7 mouse cellular contexts compared by ENCODE assay signal in the genomic region with DNA sequence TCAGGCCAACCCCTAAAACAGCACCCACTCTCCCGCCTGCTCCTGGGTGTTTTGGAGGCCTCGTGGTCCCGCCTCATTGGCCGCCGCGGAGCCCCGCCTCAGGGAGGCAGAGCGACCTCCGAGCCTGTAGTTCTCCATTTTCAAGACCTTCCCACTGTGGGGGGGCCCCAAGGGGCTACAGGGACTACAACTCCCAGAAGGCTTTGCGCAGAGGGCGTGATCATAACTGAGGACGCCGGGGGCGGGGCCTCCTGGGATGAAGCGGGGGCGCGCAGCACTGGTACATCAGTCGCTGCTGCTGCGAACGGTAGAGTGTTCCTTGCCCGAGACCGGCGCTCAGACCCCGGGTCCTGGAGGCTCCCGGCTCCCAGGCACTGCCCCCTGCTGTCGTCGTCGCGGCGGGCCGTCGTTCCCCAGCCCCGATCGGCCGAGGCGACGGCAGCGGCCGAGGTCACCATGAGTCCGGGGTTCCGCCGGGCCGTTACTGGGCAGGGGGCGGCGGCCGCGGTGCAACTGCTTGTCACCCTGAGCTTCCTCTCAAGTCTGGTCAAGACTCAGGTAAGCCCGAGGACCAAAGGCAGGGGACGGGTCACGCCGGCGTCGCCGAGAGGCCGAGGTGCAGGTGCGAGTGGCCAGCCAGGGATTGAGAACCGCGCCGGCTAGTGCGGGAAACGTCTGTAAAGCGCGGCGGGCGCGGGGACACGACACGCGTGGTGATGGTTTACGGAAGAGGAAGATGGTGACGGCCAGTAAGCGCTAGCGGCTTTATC. TPM values are rescaled to one million over a fixed set of nuclear protein-coding genes. Genes with fewer than 3 reads are reported as not detected.
DNase-seq lines count a peak whose midpoint lies in the region; ATAC-seq lines count a peak whose summit lies in the region.

A gene (plus strand): TSS at position 254 of the 770 bp plus-strand sequence.

- DNase-seq in adrenal gland, adult 2 months = peak; percentile 99
- peak; percentile 95 for DNase-seq in embryo, embryonic 11.5 days (ENCODE audit: low read depth, low spot score)
- DNase-seq in gastrocnemius, postnatal 36 days = peak; percentile 97 to 98
- peak; percentile 98 for DNase-seq in left cerebral cortex, postnatal 36 days (ENCODE audit: low spot score in 2 of 2)
- DNase-seq in midbrain, embryonic 11.5 days (ENCODE audit: low spot score, missing footprints) = peak; percentile 100
- DNase-seq in skeletal muscle tissue, adult 2 months (ENCODE audit: low read depth, low spot score) = peak; percentile 92

- intact Hi-C loops in gastrocnemius, postnatal 36 days (cut with DNase I) = loop anchor here (10.0 kb wide), 1 partner anchor 101 kb away; a partner anchor contains a TSS
- intact Hi-C loops in left cerebral cortex, postnatal 36 days (cut with DNase I) = loop anchor here (5.0 kb wide), 1 partner anchor 104 kb away; a partner anchor contains a TSS

- peak within 1 kb of the TSS; percentile 84 for H3K4me3 ChIP-seq in intestine, embryonic 16.5 days (ENCODE audit: low read length)
- peak within 1 kb of the TSS; percentile 70 for H3K4me3 ChIP-seq in midbrain, embryonic 11.5 days (ENCODE audit: low read depth, low read length)

- H3K4me1 ChIP-seq in intestine, embryonic 16.5 days (ENCODE audit: control insufficient read depth, insufficient read depth, low read length) = peaks cover 5% of the 10 kb centered on the region; the same call in 1 of the 2 replicates
- peaks cover 8% of the 10 kb centered on the region for H3K4me1 ChIP-seq in midbrain, embryonic 11.5 days (ENCODE audit: control insufficient read depth, insufficient read depth, low read length)

- under 1% methylated on average over 73 of the region's 73 CpGs for WGBS in intestine, embryonic 16.5 days
- under 1% methylated on average over 72 of the region's 73 CpGs for WGBS in midbrain, embryonic 11.5 days

- H3K27ac ChIP-seq in intestine, embryonic 16.5 days (ENCODE audit: low read length) = no peak within 1 kb of the TSS
- H3K27ac ChIP-seq in midbrain, embryonic 11.5 days (ENCODE audit: low read depth, low read length) = no peak within 1 kb of the TSS

- ATAC-seq in intestine, embryonic 16.5 days = peak; percentile 99
- ATAC-seq in midbrain, embryonic 11.5 days (ENCODE audit: low FRiP score) = peak; percentile 99

- H3K36me3 ChIP-seq in intestine, embryonic 16.5 days (ENCODE audit: control insufficient read depth, insufficient read depth, low read length) = no peaks in the 10 kb centered on the region
- H3K36me3 ChIP-seq in midbrain, embryonic 11.5 days (ENCODE audit: control insufficient read depth, insufficient read depth, low read length) = no peaks in the 10 kb centered on the region

- peak within 1 kb of the TSS; percentile 95 for H3K4me2 ChIP-seq in intestine, embryonic 16.5 days (ENCODE audit: low read depth, low read length)
- H3K4me2 ChIP-seq in midbrain, embryonic 11.5 days = peak within 1 kb of the TSS; percentile 90

- H3K9me3 ChIP-seq in intestine, embryonic 16.5 days (ENCODE audit: control insufficient read depth, low read length) = no peaks in the 10 kb centered on the region
- H3K9me3 ChIP-seq in midbrain, embryonic 11.5 days (ENCODE audit: control insufficient read depth, low read length) = no peaks in the 10 kb centered on the region

- H3K27me3 ChIP-seq in intestine, embryonic 16.5 days (replicated peaks; ENCODE audit: control insufficient read depth, insufficient read depth, low read length) = no peaks in the 10 kb centered on the region
- peaks cover 6% of the 10 kb centered on the region for H3K27me3 ChIP-seq in midbrain, embryonic 11.5 days (ENCODE audit: control insufficient read depth, insufficient read depth, low read length)

- peak within 1 kb of the TSS; percentile 79 for H3K9ac ChIP-seq in intestine, embryonic 16.5 days (ENCODE audit: low read depth, low read length)
- H3K9ac ChIP-seq in midbrain, embryonic 11.5 days (ENCODE audit: low read length) = peak within 1 kb of the TSS; percentile 74

RNA-seq across cellular contexts. Expression of the gene that starts here (rescaled TPM):
- 10 to 100 TPM; 14.0 to 14.8 TPM for total RNA-seq in adrenal gland, adult 2 months (2021)
- 23.0 and 26.2 TPM in 2 replicates for polyA plus RNA-seq in adrenal gland, adult 2 months (2012; rRNA removed)
- 1 to 10 TPM; 1.2 to 1.3 TPM for total RNA-seq in gastrocnemius, postnatal 36 days (2021)
- polyA plus RNA-seq in intestine, embryonic 16.5 days (2015; fragmentation: Nextera tagmentation; extraction: Ambion mirVana) = 8.0 and 9.9 TPM in 2 replicates
- total RNA-seq in left cerebral cortex, postnatal 36 days (2021) = 10 to 100 TPM; 13.6 to 16.2 TPM
- polyA plus RNA-seq in midbrain, embryonic 11.5 days (2014; fragmentation: Nextera tagmentation; extraction: Ambion mirVana) = 14.3 and 14.7 TPM in 2 replicates

Comparison
In these comparisons a context has a peak if more than half of its experiments do, and no peak if none do; other contexts are left out.
1. RNA of the gene that starts here (total RNA-seq): 13.6 to 16.2 TPM in left cerebral cortex, postnatal 36 days and 14.0 to 14.8 TPM in adrenal gland, adult 2 months; 1.2 to 1.3 TPM in gastrocnemius, postnatal 36 days; every median in the first group is over 4 times any median in the second.
2. Peak in every context shown above with its lines, with median percentiles within 50 percentile points of each other: DNase-seq.